Mouse (Mus musculus): ENCODE data around the gene Sun3. TPM values are rescaled to one million over a fixed set of nuclear protein-coding genes. Genes with fewer than 3 reads are reported as not detected.

Gene Sun3
- polyA plus RNA-seq, 1 experiment from 2014 or later = 2.4 TPM

GRCm38 (mm10) chr11:9025211-9025610 is 23.6 kb downstream of the Sun3 start:
- ATAC-seq (ENCODE audit: low FRiP score, low TSS enrichment) = no peak

GRCm38 (mm10) chr11:9024782-9025181 is 24.0 kb downstream of the Sun3 start:
- Histone ChIP-seq H3K4me2 (replicated peaks; ENCODE audit: low read depth) (no peak overlapping the region), H3K36me3 (ENCODE audit: control insufficient read depth, insufficient read depth, low read length) (no peaks in the 10 kb centered on the region), H3K9me3 (ENCODE audit: control insufficient read depth, low read length) (no peaks in the 10 kb centered on the region), H3K27me3 (ENCODE audit: control insufficient read depth, insufficient read depth, low read length) (no peaks in the 10 kb centered on the region), H3K4me3 (ENCODE audit: low read depth, low read length) (no peak overlapping the region), H3K9ac (ENCODE audit: low read length) (no peak overlapping the region), H3K4me1 (replicated peaks; ENCODE audit: control insufficient read depth, insufficient read depth) (no peaks in the 10 kb centered on the region), H3K27ac (replicated peaks) (no peak overlapping the region)
- ATAC-seq (ENCODE audit: low FRiP score, low TSS enrichment) = no peak
- TF ChIP-seq CTCF (IDR thresholded peaks at IDR 0.05; ENCODE audit: low read depth) = no peak
- 70% methylated on average over 7 of the region's 7 CpGs for WGBS
- no peak for DNase-seq (ENCODE audit: low spot score)

More at GRCm38 (mm10) chr11:9025211-9025610, 23.6 kb downstream of the Sun3 start:
- H3K4me2 ChIP-seq (replicated peaks; ENCODE audit: low read depth) = no peak overlapping the region
- no peak overlapping the region for H3K27ac ChIP-seq (replicated peaks)
- H3K27me3 ChIP-seq (ENCODE audit: control insufficient read depth, insufficient read depth, low read length) = no peaks in the 10 kb centered on the region
- no peak overlapping the region for H3K4me3 ChIP-seq (ENCODE audit: low read depth, low read length)
- TF ChIP-seq EP300 (optimal IDR thresholded peaks at IDR 0.05) (no peak), CTCF (IDR thresholded peaks at IDR 0.05; ENCODE audit: low read depth) (no peak)
- no peaks in the 10 kb centered on the region for H3K36me3 ChIP-seq (ENCODE audit: control insufficient read depth, insufficient read depth, low read length)
- no peaks in the 10 kb centered on the region for H3K4me1 ChIP-seq (replicated peaks; ENCODE audit: control insufficient read depth, insufficient read depth)
- DNase-seq (ENCODE audit: low spot score) = no peak
- H3K9me3 ChIP-seq (ENCODE audit: control insufficient read depth, low read length) = no peaks in the 10 kb centered on the region
- no peak overlapping the region for H3K9ac ChIP-seq (ENCODE audit: low read length)
- 67% methylated on average over 3 of the region's 3 CpGs for WGBS

- Histone ChIP-seq H3K4me3 (ENCODE audit: low read depth, low read length) (no peak overlapping the region), H3K27me3 (ENCODE audit: control insufficient read depth, insufficient read depth, low read length) (no peaks in the 10 kb centered on the region), H3K9ac (ENCODE audit: low read length) (no peak overlapping the region), H3K36me3 (ENCODE audit: control insufficient read depth, insufficient read depth, low read length) (no peaks in the 10 kb centered on the region), H3K9me3 (ENCODE audit: control insufficient read depth, low read length) (no peaks in the 10 kb centered on the region), H3K4me1 (replicated peaks; ENCODE audit: control insufficient read depth, insufficient read depth) (no peaks in the 10 kb centered on the region), H3K27ac (replicated peaks) (no peak overlapping the region), H3K4me2 (replicated peaks; ENCODE audit: low read depth) (no peak overlapping the region)
- 55% methylated on average over 5 of the region's 5 CpGs for WGBS
- DNase-seq (ENCODE audit: low spot score) (no peak), ATAC-seq (ENCODE audit: low FRiP score, low TSS enrichment) (peak; percentile 69; the same call in 1 of the 2 replicates)
- TF ChIP-seq EP300 (optimal IDR thresholded peaks at IDR 0.05) = no peak
- no peak for TF ChIP-seq CTCF (IDR thresholded peaks at IDR 0.05; ENCODE audit: low read depth)
Observed at GRCm38 (mm10) chr11:9020207-9020606, 28.6 kb downstream of the Sun3 start.

GRCm38 (mm10) chr11:9018491-9019267 is 30.1 kb downstream of the Sun3 start:
- Histone ChIP-seq H3K27ac (replicated peaks) (no peak overlapping the region), H3K4me2 (replicated peaks; ENCODE audit: low read depth) (no peak overlapping the region), H3K27me3 (ENCODE audit: control insufficient read depth, insufficient read depth, low read length) (no peaks in the 10 kb centered on the region), H3K4me1 (replicated peaks; ENCODE audit: control insufficient read depth, insufficient read depth) (no peaks in the 10 kb centered on the region), H3K9ac (ENCODE audit: low read length) (no peak overlapping the region), H3K9me3 (ENCODE audit: control insufficient read depth, low read length) (no peaks in the 10 kb centered on the region), H3K4me3 (ENCODE audit: low read depth, low read length) (no peak overlapping the region), H3K36me3 (ENCODE audit: control insufficient read depth, insufficient read depth, low read length) (no peaks in the 10 kb centered on the region)
- no peak for DNase-seq (ENCODE audit: low spot score)
- ATAC-seq (ENCODE audit: low FRiP score, low TSS enrichment) = no peak
- no peak for TF ChIP-seq EP300 (optimal IDR thresholded peaks at IDR 0.05)
- TF ChIP-seq CTCF (IDR thresholded peaks at IDR 0.05; ENCODE audit: low read depth) = no peak
- WGBS = 71% methylated on average over 6 of the region's 6 CpGs

- H3K4me3 ChIP-seq (ENCODE audit: low read depth, low read length) = no peak overlapping the region
- no peaks in the 10 kb centered on the region for H3K9me3 ChIP-seq (ENCODE audit: control insufficient read depth, low read length)
- no peak overlapping the region for H3K27ac ChIP-seq (replicated peaks)
- TF ChIP-seq CTCF (IDR thresholded peaks at IDR 0.05; ENCODE audit: low read depth) (no peak), EP300 (optimal IDR thresholded peaks at IDR 0.05) (no peak)
- no peaks in the 10 kb centered on the region for H3K36me3 ChIP-seq (ENCODE audit: control insufficient read depth, insufficient read depth, low read length)
- no peaks in the 10 kb centered on the region for H3K27me3 ChIP-seq (ENCODE audit: control insufficient read depth, insufficient read depth, low read length)
- DNase-seq (ENCODE audit: low spot score) (no peak), ATAC-seq (ENCODE audit: low FRiP score, low TSS enrichment) (no peak)
- 68% methylated on average over 3 of the region's 3 CpGs for WGBS
- no peak overlapping the region for H3K4me2 ChIP-seq (replicated peaks; ENCODE audit: low read depth)
- no peak overlapping the region for H3K9ac ChIP-seq (ENCODE audit: low read length)
- no peaks in the 10 kb centered on the region for H3K4me1 ChIP-seq (replicated peaks; ENCODE audit: control insufficient read depth, insufficient read depth)
Observed at GRCm38 (mm10) chr11:9014740-9015139, 34.1 kb downstream of the Sun3 start.

- H3K9ac ChIP-seq (ENCODE audit: low read length) = peak overlapping the region; percentile 82
- peak overlapping the region; percentile 90; the same call in 1 of the 2 replicates for H3K27ac ChIP-seq (replicated peaks)
- TF ChIP-seq CTCF (IDR thresholded peaks at IDR 0.05; ENCODE audit: low read depth) (no peak), EP300 (optimal IDR thresholded peaks at IDR 0.05) (no peak)
- no peaks in the 10 kb centered on the region for H3K27me3 ChIP-seq (ENCODE audit: control insufficient read depth, insufficient read depth, low read length)
- DNase-seq (ENCODE audit: low spot score) (peak; percentile 23), ATAC-seq (ENCODE audit: low FRiP score, low TSS enrichment) (peak; percentile 22)
- H3K4me3 ChIP-seq (ENCODE audit: low read depth, low read length) = peak overlapping the region; percentile 80
- no peaks in the 10 kb centered on the region for H3K4me1 ChIP-seq (replicated peaks; ENCODE audit: control insufficient read depth, insufficient read depth)
- H3K4me2 ChIP-seq (replicated peaks; ENCODE audit: low read depth) = peak overlapping the region; percentile 65
- WGBS = 0% methylated on average over 3 of the region's 3 CpGs
- no peaks in the 10 kb centered on the region for H3K9me3 ChIP-seq (ENCODE audit: control insufficient read depth, low read length)
- H3K36me3 ChIP-seq (ENCODE audit: control insufficient read depth, insufficient read depth, low read length) = 0 out of 2 replicates have a peak, but pooled peaks cover 2% of the 10 kb centered on the region
Observed at GRCm38 (mm10) chr11:9011348-9011747, 37.4 kb downstream of the Sun3 start.

Data from stomach, postnatal 0 days (tissue).